Mouse (Mus musculus) hindbrain, embryonic 11.5 days (tissue): ENCODE results near the gene Ier3. TPM values are rescaled to one million over a fixed set of nuclear protein-coding genes. Genes with fewer than 3 reads are reported as not detected.

ENCODE experiments used
- ATAC-seq: fragments of 200-750 bp; cut with Nextera tagmentation; 2 replicates; pipeline ENCODE4 v1.8.0; 2017; ENCODE audit warnings: mild to moderate bottlenecking, moderate TSS enrichment, moderate library complexity; ENCODE audit not compliant: low FRiP score
- DNase-seq: peaks from one replicate; pipeline ENCODE4 v3.0.0-alpha.2; 2015; ENCODE audit warnings: low spot score
- H3K27ac ChIP-seq: fragments of 300-500 bp; sonication (generic); 2 replicates; pipeline ENCODE4 v1.5.1; 2014; ENCODE audit warnings: mild to moderate bottlenecking, low read depth, low read length
- H3K27me3 ChIP-seq: fragments of 300-500 bp; sonication (generic); 2 replicates; pipeline ENCODE4 v1.6.1; 2014; ENCODE audit warnings: mild to moderate bottlenecking, low read length, moderate library complexity, mixed read lengths; ENCODE audit not compliant: control insufficient read depth, insufficient read depth
- H3K36me3 ChIP-seq: fragments of 300-500 bp; sonication (generic); 2 replicates; pipeline ENCODE4 v1.6.1; 2014; ENCODE audit warnings: mild to moderate bottlenecking, low read length, moderate library complexity, mixed read lengths; ENCODE audit not compliant: control insufficient read depth, insufficient read depth
- H3K4me1 ChIP-seq: fragments of 300-500 bp; sonication (generic); replicated peaks from 2 replicates; pipeline ENCODE4 v1.6.1; 2014; ENCODE audit warnings: low read length, mixed read lengths; ENCODE audit not compliant: control insufficient read depth, insufficient read depth
- H3K4me2 ChIP-seq: fragments of 300-500 bp; sonication (generic); replicated peaks from 2 replicates; pipeline ENCODE4 v1.6.1; 2014; ENCODE audit warnings: mild to moderate bottlenecking, low read depth, low read length
- H3K4me3 ChIP-seq: fragments of 300-500 bp; sonication (generic); 2 replicates; pipeline ENCODE4 v1.5.1; 2014; ENCODE audit warnings: low read depth, low read length
- H3K9ac ChIP-seq: fragments of 300-500 bp; sonication (generic); 2 replicates; pipeline ENCODE4 v1.6.1; 2014; ENCODE audit warnings: low read depth, low read length
- H3K9me3 ChIP-seq: fragments of 300-500 bp; sonication (generic); 2 replicates; pipeline ENCODE4 v1.6.1; 2016; ENCODE audit warnings: low read length; ENCODE audit not compliant: control insufficient read depth
- WGBS: fragments of 180-500 bp; shearing (Covaris S2); extraction: QIAGEN DNeasy Blood & Tissue Kit; methylation state at CpG from one replicate; pipeline ENCODE4 v1.1.7; 2014; 5-methylcytosine and 5-hydroxymethylcytosine counted together
- polyA plus RNA-seq: library from polyadenylated mRNA; unstranded; fragments of >200 nt; fragmentation: Nextera tagmentation; extraction: Ambion mirVana; gene quantifications from 2 replicates; pipeline ENCODE4 v1.2.1, GENCODE M21; 2014

Ier3 gene
- polyA plus RNA-seq, 1 experiment from 2014 or later, result 3.6 TPM

DNA sequence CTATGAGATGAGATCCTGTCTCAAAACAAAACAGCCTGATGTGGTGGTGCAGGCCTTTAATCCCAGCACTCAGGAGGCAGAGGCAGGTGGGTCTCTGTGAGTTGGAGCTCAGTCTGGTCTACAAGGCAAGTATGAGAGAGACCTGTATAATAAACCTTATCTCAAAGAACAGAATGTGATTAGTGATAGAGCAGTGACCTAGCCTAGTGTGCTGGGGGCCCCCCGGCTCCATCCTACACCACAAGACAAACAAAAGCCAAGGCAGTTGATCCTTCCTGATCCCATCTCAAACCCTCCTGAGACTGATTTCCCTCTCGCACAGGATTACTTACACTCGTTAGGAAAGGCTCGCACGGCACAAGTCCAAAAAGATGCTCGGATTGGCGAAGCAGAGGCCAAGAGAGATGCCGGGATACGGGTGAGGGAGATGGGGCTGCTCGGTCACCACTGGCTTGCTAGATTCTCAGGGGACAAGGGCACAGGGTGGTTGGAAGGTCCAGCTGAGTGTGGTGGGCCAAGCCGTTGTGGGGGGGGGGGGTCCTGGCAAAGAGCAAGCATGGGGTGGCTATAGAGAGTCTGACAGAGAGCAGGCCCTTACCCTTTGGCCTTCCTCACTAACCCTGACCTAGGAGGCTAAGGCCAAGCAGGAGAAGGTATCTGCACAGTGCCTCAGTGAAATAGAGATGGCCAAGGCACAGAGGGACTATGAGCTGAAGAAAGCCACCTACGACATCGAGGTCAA is 3.8 kb downstream of the Ier3 start:
- Histone ChIP-seq H3K9me3 (no peaks in the 10 kb centered on the region), H3K4me1 (0 out of 2 replicates have a peak, but pooled peaks cover 7% of the 10 kb centered on the region), H3K36me3 (no peaks in the 10 kb centered on the region), H3K4me2 (no peak overlapping the region), H3K27ac (no peak overlapping the region), H3K27me3 (peaks cover 7% of the 10 kb centered on the region; the same call in 1 of the 2 replicates), H3K4me3 (no peak overlapping the region), H3K9ac (no peak overlapping the region)
- ATAC-seq (no peak), DNase-seq (no peak)
- WGBS, result 95% methylated on average over 13 of the region's 13 CpGs

DNA sequence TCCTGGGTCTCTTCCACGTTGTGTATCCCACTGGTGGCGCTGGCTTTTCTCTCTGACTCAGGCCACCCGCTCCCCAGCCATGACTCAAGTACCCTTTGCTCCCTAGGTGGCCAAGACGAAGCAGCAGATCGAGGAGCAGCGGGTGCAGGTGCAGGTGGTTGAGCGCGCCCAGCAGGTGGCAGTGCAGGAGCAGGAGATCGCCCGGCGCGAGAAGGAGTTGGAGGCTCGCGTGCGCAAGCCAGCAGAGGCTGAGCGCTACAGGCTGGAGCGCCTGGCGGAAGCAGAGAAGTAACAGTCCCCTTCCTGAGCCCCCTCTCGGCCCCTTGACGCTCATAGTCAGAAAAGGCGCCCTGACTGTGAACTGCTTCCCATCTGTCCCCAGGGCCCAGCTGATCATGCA is 8.3 kb downstream of the Ier3 start:
- no peak overlapping the region; the same call in 1 of the 2 replicates for H3K4me2 ChIP-seq
- no peaks in the 10 kb centered on the region for H3K9me3 ChIP-seq
- peaks cover 12% of the 10 kb centered on the region for H3K36me3 ChIP-seq
- peaks cover 5% of the 10 kb centered on the region for H3K4me1 ChIP-seq
- no peaks in the 10 kb centered on the region for H3K27me3 ChIP-seq
- H3K9ac ChIP-seq, result no peak overlapping the region
- ATAC-seq (peak; percentile 57; the same call in 1 of the 2 replicates), DNase-seq (peak; percentile 84)
- 4% methylated on average over 21 of the region's 21 CpGs for WGBS
- no peak overlapping the region for H3K4me3 ChIP-seq
- H3K27ac ChIP-seq, result no peak overlapping the region

DNA sequence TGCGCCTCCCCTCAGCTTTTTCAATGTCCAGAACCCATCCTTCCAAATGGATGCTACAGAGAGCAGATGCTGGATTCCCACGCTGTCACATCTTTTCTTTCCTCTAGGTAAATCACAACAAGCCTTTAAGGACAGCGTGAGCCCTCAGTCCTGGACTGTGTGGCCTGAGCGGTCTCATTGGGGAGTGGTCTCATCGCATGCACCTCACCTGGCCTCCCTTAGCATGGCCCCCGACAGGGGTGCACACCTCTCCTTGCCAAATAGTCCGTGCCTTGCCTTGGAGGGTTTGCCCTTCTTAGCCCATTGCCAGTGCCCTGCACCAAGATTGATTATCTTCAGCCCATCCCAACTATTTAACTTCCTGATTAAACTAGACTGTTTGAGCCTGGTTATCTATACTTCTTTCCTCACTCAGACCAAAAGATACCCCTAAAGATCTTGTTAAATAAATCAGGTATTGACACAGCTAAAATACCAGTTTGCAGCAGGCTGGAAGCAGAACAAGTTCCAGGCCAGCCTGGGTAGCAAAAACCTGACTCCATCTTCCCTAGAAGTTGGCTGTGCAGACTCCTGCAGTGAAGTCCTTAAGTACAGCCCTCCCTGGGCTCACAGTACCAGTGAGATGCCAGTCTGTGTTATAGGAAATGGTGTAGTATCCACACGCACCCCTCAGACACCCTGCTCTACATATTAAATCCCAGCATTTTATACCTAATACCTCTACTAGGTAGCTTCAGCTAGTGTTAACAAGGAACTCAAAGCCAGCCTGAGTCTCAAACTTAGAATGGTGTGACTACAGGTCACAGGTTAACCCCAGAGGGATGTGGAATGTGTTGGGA is 11.1 kb downstream of the Ier3 start:
- no peak overlapping the region for H3K9ac ChIP-seq
- ATAC-seq (no peak), DNase-seq (no peak)
- H3K4me2 ChIP-seq, result no peak overlapping the region
- peaks cover 17% of the 10 kb centered on the region for H3K4me1 ChIP-seq
- 68% methylated on average over 8 of the region's 8 CpGs for WGBS
- H3K9me3 ChIP-seq, result no peaks in the 10 kb centered on the region
- H3K27ac ChIP-seq, result no peak overlapping the region
- peaks cover 27% of the 10 kb centered on the region for H3K36me3 ChIP-seq
- H3K27me3 ChIP-seq, result no peaks in the 10 kb centered on the region
- no peak overlapping the region for H3K4me3 ChIP-seq

DNA sequence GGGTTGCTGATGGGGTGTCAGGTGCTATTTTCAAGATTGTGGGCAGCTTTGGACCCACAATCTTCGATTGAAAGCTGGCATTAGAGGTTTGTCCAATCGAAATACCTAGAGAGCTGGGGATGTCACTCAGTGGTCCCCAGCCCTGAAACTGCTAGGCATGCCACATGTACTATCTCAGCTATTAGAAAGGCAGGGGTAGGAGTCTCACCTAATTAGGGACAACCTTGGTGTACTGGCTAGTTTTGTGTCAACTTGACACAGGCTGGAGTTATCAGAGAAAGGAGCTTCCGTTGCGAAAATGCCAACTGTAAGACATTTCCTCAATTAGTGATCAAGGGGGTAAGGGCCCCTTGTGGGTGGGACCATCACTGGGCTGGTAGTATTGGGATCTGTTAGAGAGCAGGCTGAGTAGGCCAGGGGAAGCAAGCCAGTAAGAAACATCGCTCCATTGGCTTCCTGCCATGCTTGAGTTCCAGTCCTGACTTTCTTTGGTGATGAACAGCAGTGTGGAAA is 11.8 kb downstream of the Ier3 start:
- DNase-seq, result peak; percentile 35
- Histone ChIP-seq H3K36me3 (peaks cover 27% of the 10 kb centered on the region), H3K4me2 (no peak overlapping the region), H3K27ac (no peak overlapping the region), H3K27me3 (no peaks in the 10 kb centered on the region), H3K9me3 (no peaks in the 10 kb centered on the region), H3K4me3 (no peak overlapping the region), H3K9ac (no peak overlapping the region), H3K4me1 (peaks cover 17% of the 10 kb centered on the region)
- WGBS, result 30% methylated on average over 5 of the region's 5 CpGs
- ATAC-seq, result no peak

DNA sequence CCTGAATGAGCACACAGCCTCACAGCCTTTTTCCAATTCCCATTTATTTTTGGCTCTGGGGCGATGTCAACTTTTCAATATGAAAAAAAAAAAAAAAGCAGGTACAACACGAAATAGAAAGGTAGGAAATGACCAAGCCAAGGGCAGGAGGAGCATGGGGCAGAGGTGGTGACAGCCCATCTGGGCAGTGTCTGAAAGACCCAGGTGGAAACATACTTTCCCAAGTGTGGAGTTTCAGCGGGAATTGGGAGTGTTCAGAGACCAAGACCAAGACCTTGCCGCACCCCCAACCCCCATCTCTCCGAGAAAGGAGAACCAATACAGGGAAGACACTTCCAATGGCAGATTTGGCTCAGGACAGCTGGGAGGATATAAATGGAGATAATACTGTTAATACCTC is 12.4 kb downstream of the Ier3 start:
- H3K9ac ChIP-seq, result no peak overlapping the region
- peak overlapping the region; percentile 2; the same call in 1 of the 2 replicates for H3K4me2 ChIP-seq

DNA sequence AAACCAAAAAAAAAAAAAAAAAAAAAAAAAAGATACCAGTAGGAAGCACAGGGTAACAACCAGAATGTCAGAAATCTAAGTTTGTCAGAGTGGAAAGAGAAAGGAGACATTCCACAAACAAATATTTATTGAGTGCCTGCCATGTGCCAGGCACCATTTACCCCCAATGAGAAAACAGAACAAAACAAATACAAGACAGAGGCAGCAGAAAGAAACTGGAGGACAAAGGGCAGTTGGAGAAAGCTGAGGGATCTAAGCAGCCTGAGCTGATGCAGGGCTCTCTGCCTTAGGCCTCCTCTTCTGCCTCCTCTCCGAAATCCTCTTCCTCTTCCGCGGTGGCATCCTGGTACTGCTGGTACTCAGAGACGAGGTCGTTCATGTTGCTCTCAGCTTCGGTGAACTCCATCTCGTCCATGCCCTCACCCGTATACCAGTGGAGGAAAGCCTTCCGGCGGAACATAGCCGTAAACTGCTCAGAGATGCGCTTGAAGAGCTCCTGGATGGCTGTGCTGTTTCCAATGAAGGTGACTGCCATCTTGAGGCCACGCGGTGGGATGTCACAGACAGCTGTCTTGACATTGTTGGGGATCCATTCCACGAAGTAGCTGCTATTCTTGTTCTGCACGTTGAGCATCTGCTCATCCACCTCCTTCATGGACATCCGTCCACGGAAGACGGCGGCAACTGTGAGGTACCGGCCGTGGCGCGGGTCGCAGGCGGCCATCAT is 13.4 kb downstream of the Ier3 start:
- Histone ChIP-seq H3K36me3 (peaks cover 27% of the 10 kb centered on the region), H3K4me3 (peak overlapping the region; percentile 77), H3K4me1 (peaks cover 14% of the 10 kb centered on the region), H3K9me3 (no peaks in the 10 kb centered on the region), H3K9ac (peak overlapping the region; percentile 97; the same call in 1 of the 2 replicates), H3K4me2 (peak overlapping the region; percentile 68), H3K27me3 (no peaks in the 10 kb centered on the region), H3K27ac (0 out of 2 replicates have a peak overlapping the region, but pooled peaks have one; percentile 27)
- 82% methylated on average over 26 of the region's 26 CpGs for WGBS
- ATAC-seq (no peak), DNase-seq (peak; percentile 33)

More for the DNA sequence above, 12.4 kb downstream of the Ier3 start:
- no peaks in the 10 kb centered on the region for H3K9me3 ChIP-seq
- DNase-seq (peak; percentile 28), ATAC-seq (no peak)
- H3K4me3 ChIP-seq, result no peak overlapping the region
- H3K27me3 ChIP-seq, result no peaks in the 10 kb centered on the region
- peaks cover 27% of the 10 kb centered on the region for H3K36me3 ChIP-seq
- WGBS, result 60% methylated on average over 5 of the region's 5 CpGs
- H3K4me1 ChIP-seq, result peaks cover 17% of the 10 kb centered on the region
- no peak overlapping the region for H3K27ac ChIP-seq

GRCm38 (mm10) chr17:35835424-35836140 is 14.1 kb downstream of the Ier3 start:
- H3K36me3 ChIP-seq, result peaks cover 27% of the 10 kb centered on the region

More at GRCm38 (mm10) chr17:35835424-35836140, 14.1 kb downstream of the Ier3 start:
- ATAC-seq, result no peak
- no peak for DNase-seq
- no peak overlapping the region for H3K27ac ChIP-seq
- no peaks in the 10 kb centered on the region for H3K9me3 ChIP-seq
- no peaks in the 10 kb centered on the region for H3K27me3 ChIP-seq
- peak overlapping the region; percentile 97; the same call in 1 of the 2 replicates for H3K9ac ChIP-seq
- H3K4me3 ChIP-seq, result peak overlapping the region; percentile 77
- H3K4me1 ChIP-seq, result peaks cover 13% of the 10 kb centered on the region
- peak overlapping the region; percentile 68 for H3K4me2 ChIP-seq
- WGBS, result 83% methylated on average over 26 of the region's 26 CpGs
